Mouse (Mus musculus) lung, embryonic 15.5 days (tissue): ENCODE data around the gene Trim69. TPM values are rescaled to one million over a fixed set of nuclear protein-coding genes. Genes with fewer than 3 reads are reported as not detected.

Experiments
- ATAC-seq: fragments of 200-750 bp; cut with Nextera tagmentation; 2 replicates; pipeline ENCODE4 v1.8.0; 2017; ENCODE audit warnings: moderate number of reproducible peaks, borderline replicate concordance; ENCODE audit not compliant: low FRiP score, low TSS enrichment; ENCODE audit errors: extremely low read depth
- H3K27ac ChIP-seq: fragments of 300-500 bp; sonication (generic); 2 replicates; pipeline ENCODE4 v1.5.1; 2015; ENCODE audit warnings: moderate library complexity, mild to moderate bottlenecking, inconsistent platforms
- H3K27me3 ChIP-seq: fragments of 300-500 bp; sonication (generic); 2 replicates; pipeline ENCODE4 v1.6.1; 2015; ENCODE audit warnings: inconsistent platforms
- H3K36me3 ChIP-seq: fragments of 300-500 bp; sonication (generic); 2 replicates; pipeline ENCODE4 v1.6.1; 2015; ENCODE audit warnings: inconsistent platforms
- H3K4me1 ChIP-seq: fragments of 300-500 bp; sonication (generic); 2 replicates; pipeline ENCODE4 v1.6.1; 2015; ENCODE audit warnings: inconsistent platforms
- H3K4me2 ChIP-seq: fragments of 300-500 bp; sonication (generic); 2 replicates; pipeline ENCODE4 v1.6.1; 2015; ENCODE audit warnings: inconsistent platforms, mild to moderate bottlenecking, moderate library complexity
- H3K4me3 ChIP-seq: fragments of 300-500 bp; sonication (generic); 2 replicates; pipeline ENCODE4 v1.5.1; 2015; ENCODE audit warnings: mild to moderate bottlenecking, inconsistent platforms
- H3K9ac ChIP-seq: fragments of 300-500 bp; sonication (generic); 2 replicates; pipeline ENCODE4 v1.6.1; 2015; ENCODE audit warnings: inconsistent platforms
- H3K9me3 ChIP-seq: fragments of 300-500 bp; sonication (generic); 2 replicates; pipeline ENCODE4 v1.6.1; 2016; ENCODE audit warnings: inconsistent platforms
- WGBS: fragments of 180-500 bp; shearing (Covaris S2); methylation state at CpG from one replicate; pipeline ENCODE4 v1.1.7; 2015; 5-methylcytosine and 5-hydroxymethylcytosine counted together
- polyA plus RNA-seq: library from polyadenylated mRNA; unstranded; fragments of >200 nt; fragmentation: Nextera tagmentation; extraction: Ambion mirVana; gene quantifications from 2 replicates; pipeline ENCODE4 v1.2.1, GENCODE M21; 2015

Trim69 gene
- polyA plus RNA-seq, 1 experiment from 2014 or later, result not detected

DNA sequence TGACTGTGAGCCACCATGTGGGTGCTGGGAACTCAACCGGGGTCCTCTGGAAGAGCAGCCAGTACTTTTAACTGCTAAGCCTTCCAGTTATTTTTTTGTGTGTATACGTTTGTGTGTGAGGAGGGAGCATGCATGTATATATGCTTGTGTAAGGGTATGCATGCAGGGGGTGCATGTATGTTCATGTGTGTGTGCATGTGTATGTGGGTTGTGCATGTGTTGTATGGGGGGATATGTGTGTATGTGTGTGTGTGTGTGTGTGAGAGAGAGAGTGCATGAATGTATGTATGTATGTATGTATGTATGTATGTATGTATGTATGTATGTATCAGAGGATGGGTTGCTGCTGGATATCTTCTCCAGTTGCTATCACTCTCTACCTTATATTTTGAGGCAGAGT is 6.0 kb upstream of the Trim69 start:
- ATAC-seq, result no peak
- Histone ChIP-seq H3K4me1 (peaks cover 11% of the 10 kb centered on the region; the same call in 1 of the 2 replicates), H3K9me3 (no peaks in the 10 kb centered on the region), H3K27ac (no peak overlapping the region), H3K27me3 (no peaks in the 10 kb centered on the region), H3K4me3 (no peak overlapping the region), H3K9ac (no peak overlapping the region), H3K36me3 (peaks cover 21% of the 10 kb centered on the region; the same call in 1 of the 2 replicates), H3K4me2 (no peak overlapping the region)
- 89% methylated on average over 2 of the region's 2 CpGs for WGBS

DNA sequence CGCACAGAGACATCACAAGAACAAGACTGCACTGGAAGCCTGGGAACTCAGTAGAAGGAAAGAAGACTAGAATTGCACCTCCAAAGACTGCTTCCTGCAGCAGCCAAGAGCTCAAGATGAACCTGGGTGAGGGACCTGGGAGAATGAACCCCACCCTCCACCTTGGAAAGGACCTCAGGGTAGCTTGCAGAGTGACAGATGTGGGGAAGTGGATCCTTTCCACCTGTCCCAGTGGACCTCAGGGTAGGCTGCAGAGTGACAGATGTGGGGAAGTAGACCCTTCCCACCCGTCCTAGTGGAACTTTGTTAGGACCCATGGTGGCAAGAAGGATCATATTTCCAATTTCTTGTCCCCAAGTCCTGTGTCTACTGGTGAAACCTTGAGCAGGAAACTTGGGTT is 5.2 kb upstream of the Trim69 start:
- Histone ChIP-seq H3K36me3 (peaks cover 21% of the 10 kb centered on the region; the same call in 1 of the 2 replicates), H3K4me3 (no peak overlapping the region), H3K4me1 (peaks cover 11% of the 10 kb centered on the region; the same call in 1 of the 2 replicates), H3K9me3 (no peaks in the 10 kb centered on the region), H3K27me3 (no peaks in the 10 kb centered on the region), H3K9ac (no peak overlapping the region), H3K27ac (no peak overlapping the region), H3K4me2 (no peak overlapping the region)
- ATAC-seq, result no peak
- 73% methylated on average over 2 of the region's 2 CpGs for WGBS

DNA sequence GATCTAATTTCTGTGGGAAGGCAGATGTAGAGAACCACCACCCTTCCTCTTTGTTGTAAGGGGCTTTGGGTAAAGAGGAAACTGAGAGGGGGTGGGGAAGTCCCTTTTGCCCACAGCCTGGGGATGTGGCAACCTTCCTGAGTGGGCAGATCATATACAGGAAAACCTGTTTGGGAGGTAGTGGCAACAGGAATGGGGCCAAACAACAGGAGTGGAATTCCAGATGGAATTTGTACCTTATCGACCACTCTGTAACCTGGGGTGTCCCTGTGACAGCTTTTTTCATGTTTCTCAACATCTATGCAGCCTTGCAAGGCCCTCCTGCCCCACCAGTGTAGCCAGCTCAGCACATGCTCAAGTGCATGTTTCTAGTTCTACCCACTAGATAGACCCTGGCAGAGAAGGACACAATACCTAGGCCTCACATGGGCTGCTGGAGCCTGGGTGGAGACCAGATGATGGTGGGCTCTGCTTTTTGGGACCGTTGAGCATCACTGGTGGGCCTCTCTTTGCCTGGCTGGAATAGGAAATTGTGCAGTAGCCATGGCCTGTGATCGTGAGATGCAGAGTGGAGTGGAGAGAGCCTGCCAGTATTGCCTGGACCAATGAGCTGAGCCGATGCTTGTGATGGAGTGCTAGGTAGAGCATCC is 4.3 kb upstream of the Trim69 start:
- Histone ChIP-seq H3K27me3 (no peaks in the 10 kb centered on the region), H3K4me2 (no peak overlapping the region), H3K4me3 (no peak overlapping the region), H3K9me3 (no peaks in the 10 kb centered on the region), H3K9ac (no peak overlapping the region), H3K36me3 (peaks cover 21% of the 10 kb centered on the region; the same call in 1 of the 2 replicates), H3K4me1 (peaks cover 11% of the 10 kb centered on the region; the same call in 1 of the 2 replicates), H3K27ac (no peak overlapping the region)
- ATAC-seq, result no peak
- 83% methylated on average over 4 of the region's 4 CpGs for WGBS

DNA sequence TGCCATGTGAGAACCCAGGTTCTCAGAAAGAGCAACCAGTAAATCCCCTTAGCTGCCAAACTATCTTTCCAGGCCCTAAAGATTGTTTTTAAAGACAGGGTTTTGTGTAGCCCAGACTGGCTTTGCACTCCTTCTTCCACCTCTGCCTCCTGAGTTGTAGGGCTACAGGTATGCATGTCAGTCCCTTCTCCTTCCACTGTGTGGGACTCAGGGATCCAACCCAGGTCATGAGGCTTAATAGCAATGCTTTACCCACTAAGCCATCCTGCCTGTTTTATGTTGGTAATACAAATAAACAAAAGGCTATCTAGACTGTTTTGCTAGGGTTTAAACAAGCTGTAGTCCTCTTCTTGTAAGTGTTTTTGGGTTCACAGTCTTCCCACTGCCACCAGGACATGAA is 2.9 kb upstream of the Trim69 start:
- no peak for ATAC-seq
- no peak overlapping the region for H3K9ac ChIP-seq
- H3K27ac ChIP-seq, result no peak overlapping the region
- no peaks in the 10 kb centered on the region for H3K9me3 ChIP-seq
- H3K4me2 ChIP-seq, result no peak overlapping the region
- H3K4me3 ChIP-seq, result no peak overlapping the region
- H3K27me3 ChIP-seq, result no peaks in the 10 kb centered on the region
- peaks cover 10% of the 10 kb centered on the region; the same call in 1 of the 2 replicates for H3K36me3 ChIP-seq
- peaks cover 18% of the 10 kb centered on the region; the same call in 1 of the 2 replicates for H3K4me1 ChIP-seq

DNA sequence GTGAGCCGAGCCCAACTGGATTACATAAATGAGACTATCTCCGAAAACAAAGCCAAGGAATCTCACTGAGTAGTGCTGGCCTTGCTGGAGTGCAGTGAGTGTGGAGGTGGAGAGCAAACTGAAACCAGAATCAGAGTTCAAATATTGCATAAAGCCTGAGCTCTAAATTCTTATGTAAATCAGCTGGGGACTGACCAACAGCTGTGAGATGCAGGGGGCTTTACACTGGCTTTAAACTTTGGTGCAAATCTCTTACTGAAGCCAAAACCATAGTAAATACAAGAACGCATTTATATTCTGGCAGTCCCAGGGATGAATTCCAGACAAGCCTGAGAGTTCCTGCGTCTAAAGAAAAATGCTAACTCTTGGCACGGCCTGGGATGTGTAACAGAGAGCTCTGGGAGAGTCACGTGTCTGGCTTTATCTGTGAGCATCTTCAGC is 2.1 kb upstream of the Trim69 start:
- H3K27me3 ChIP-seq, result no peaks in the 10 kb centered on the region
- H3K36me3 ChIP-seq, result peaks cover 6% of the 10 kb centered on the region; the same call in 1 of the 2 replicates
- H3K4me1 ChIP-seq, result peaks cover 18% of the 10 kb centered on the region; the same call in 1 of the 2 replicates
- 24% methylated on average over 6 of the region's 6 CpGs for WGBS
- H3K4me3 ChIP-seq, result no peak overlapping the region
- H3K27ac ChIP-seq, result no peak overlapping the region; the same call in 1 of the 2 replicates
- no peak overlapping the region for H3K4me2 ChIP-seq
- H3K9ac ChIP-seq, result no peak overlapping the region
- H3K9me3 ChIP-seq, result no peaks in the 10 kb centered on the region
- ATAC-seq, result peak; percentile 72; the same call in 1 of the 2 replicates

DNA sequence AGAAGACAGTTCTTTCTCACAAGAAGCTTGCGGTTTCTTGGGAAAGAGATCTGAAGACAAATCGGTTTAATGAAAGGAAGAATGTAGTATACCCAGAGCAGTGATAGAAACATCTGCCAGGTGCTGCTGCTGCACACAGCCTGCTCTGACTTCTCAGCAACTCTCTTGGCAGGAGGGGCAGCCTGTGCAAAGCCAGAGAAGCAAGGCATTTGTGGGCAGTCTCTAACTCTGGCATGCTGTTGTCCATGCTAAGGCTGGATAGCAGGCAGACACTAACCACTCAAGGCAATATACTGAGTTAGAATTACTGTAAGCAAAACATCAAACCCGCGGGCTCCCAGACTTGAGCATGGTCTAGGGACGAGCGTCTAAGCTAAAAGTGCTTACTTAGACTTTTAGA is 833 bp upstream of the Trim69 start:
- Histone ChIP-seq H3K36me3 (0 out of 2 replicates have a peak, but pooled peaks cover 5% of the 10 kb centered on the region), H3K4me3 (no peak overlapping the region), H3K27me3 (no peaks in the 10 kb centered on the region), H3K27ac (no peak overlapping the region), H3K4me1 (peaks cover 18% of the 10 kb centered on the region; the same call in 1 of the 2 replicates), H3K4me2 (no peak overlapping the region), H3K9me3 (no peaks in the 10 kb centered on the region), H3K9ac (no peak overlapping the region)
- ATAC-seq, result no peak
- WGBS, result 74% methylated on average over 6 of the region's 6 CpGs

DNA sequence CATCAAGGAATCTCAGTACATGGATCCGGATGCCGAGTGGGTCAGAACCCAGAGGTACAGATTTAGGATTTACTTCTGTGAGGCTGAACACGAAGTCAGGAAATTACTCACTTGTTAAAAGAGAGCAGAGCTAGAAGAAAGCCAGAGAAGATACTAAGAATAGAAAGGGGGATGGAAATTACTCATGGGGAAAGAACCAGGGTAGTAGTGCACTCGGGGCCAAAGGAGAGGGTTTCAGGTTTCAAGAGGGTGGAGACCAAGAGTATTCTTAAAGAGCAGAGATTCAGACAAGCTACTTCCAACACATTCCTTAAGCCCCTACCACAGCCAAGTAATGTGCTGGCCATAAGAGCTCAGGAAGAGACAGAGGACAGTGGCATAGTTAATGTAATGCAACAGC is 1.0 kb downstream of the Trim69 start:
- H3K9me3 ChIP-seq, result no peaks in the 10 kb centered on the region
- no peak overlapping the region for H3K4me3 ChIP-seq
- H3K27me3 ChIP-seq, result no peaks in the 10 kb centered on the region
- H3K36me3 ChIP-seq, result no peaks in the 10 kb centered on the region
- ATAC-seq, result peak; percentile 43; the same call in 1 of the 2 replicates
- no peak overlapping the region for H3K4me2 ChIP-seq
- peaks cover 18% of the 10 kb centered on the region; the same call in 1 of the 2 replicates for H3K4me1 ChIP-seq
- H3K27ac ChIP-seq, result no peak overlapping the region
- WGBS, result 27% methylated on average over 4 of the region's 4 CpGs
- no peak overlapping the region for H3K9ac ChIP-seq

DNA sequence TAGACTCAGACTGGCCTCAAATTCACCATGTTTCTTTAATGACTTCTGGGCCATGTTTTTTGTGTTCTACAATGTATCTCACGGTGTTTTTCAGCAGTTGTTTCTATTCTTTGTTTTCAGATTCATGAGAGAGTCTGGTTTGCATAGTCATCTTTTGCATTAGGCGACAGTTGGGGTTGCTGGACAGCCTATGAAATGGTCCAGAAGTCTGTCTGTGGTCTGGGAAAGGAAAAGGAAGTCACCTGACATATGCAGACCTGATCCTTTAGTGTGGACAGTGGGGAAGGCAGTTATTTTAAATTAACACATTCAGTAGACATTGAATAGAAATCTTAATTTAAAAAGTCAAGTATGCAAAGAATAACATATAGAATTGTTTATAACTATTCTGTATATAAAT is 2.0 kb downstream of the Trim69 start:
- no peak overlapping the region for H3K9ac ChIP-seq
- no peaks in the 10 kb centered on the region for H3K36me3 ChIP-seq
- no peak overlapping the region for H3K27ac ChIP-seq
- no peaks in the 10 kb centered on the region for H3K27me3 ChIP-seq
- H3K4me1 ChIP-seq, result peaks cover 18% of the 10 kb centered on the region; the same call in 1 of the 2 replicates
- no peaks in the 10 kb centered on the region for H3K9me3 ChIP-seq
- WGBS, result 75% methylated on average over 2 of the region's 2 CpGs
- H3K4me2 ChIP-seq, result no peak overlapping the region
- no peak overlapping the region for H3K4me3 ChIP-seq
- no peak for ATAC-seq

DNA sequence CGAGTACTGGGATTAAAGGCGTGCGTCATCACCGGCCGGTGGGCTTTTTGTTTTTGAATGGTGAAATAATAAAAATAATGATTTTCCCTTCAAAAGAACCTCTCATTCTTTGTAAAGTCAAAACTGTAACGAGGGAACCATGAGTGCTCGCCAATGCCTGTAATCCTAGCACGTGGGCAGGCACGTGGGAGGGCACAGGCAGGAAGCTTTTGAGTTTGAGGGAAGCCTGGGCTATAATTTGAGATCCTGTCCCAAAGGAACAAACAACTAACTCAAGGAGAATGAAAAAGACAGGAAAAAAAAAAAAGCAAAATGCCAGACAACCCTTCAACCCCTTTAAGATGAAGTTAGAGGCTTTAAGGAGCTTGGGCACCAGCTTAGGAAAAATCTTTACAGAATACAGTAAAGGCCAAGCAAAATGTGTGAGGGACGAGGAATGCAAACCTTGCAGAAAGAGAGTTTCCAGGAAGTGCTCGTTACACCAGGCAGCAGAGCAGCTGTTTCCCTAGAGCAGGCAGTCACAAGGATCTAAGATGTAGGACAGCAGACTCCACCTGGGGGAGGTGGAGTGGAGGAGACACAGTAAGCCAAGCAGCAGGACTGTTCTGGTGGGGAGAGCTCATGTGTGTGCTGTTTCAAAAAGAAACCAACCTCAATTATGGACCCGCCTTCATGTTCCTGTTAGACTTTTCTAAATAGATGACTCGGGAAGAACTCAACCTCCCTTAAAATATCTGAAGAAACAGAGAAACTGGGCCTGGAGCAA is 3.1 kb downstream of the Trim69 start:
- H3K27ac ChIP-seq, result no peak overlapping the region
- H3K4me2 ChIP-seq, result no peak overlapping the region
- H3K9me3 ChIP-seq, result no peaks in the 10 kb centered on the region
- 71% methylated on average over 13 of the region's 13 CpGs for WGBS
- H3K4me1 ChIP-seq, result peaks cover 12% of the 10 kb centered on the region; the same call in 1 of the 2 replicates
- H3K27me3 ChIP-seq, result no peaks in the 10 kb centered on the region
- H3K9ac ChIP-seq, result no peak overlapping the region
- no peak overlapping the region for H3K4me3 ChIP-seq
- no peaks in the 10 kb centered on the region for H3K36me3 ChIP-seq
- ATAC-seq, result no peak

DNA sequence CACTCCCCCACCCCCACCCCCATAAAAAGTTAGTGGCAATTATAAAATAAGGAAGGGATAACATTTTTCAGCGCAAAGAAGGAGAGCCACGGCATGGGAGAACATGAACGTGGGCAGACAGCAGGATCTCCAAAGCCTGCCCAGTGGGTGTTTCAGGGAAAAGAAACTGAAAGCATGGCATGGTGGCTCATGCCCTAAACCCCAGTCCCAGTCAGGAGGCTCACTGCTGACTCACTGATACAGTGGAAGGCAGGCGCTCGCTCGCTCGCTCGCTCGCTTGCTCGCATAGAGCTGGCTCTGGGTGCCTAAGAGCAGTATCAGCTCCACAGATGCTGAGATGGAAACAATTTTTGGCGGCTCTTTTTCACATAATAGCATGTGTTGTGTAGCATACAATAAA is 3.8 kb downstream of the Trim69 start:
- Histone ChIP-seq H3K4me1 (0 out of 2 replicates have a peak, but pooled peaks cover 6% of the 10 kb centered on the region), H3K9ac (no peak overlapping the region), H3K4me2 (no peak overlapping the region), H3K36me3 (no peaks in the 10 kb centered on the region), H3K4me3 (no peak overlapping the region), H3K9me3 (no peaks in the 10 kb centered on the region), H3K27ac (no peak overlapping the region), H3K27me3 (no peaks in the 10 kb centered on the region)
- ATAC-seq, result no peak
- WGBS, result 86% methylated on average over 11 of the region's 11 CpGs

DNA sequence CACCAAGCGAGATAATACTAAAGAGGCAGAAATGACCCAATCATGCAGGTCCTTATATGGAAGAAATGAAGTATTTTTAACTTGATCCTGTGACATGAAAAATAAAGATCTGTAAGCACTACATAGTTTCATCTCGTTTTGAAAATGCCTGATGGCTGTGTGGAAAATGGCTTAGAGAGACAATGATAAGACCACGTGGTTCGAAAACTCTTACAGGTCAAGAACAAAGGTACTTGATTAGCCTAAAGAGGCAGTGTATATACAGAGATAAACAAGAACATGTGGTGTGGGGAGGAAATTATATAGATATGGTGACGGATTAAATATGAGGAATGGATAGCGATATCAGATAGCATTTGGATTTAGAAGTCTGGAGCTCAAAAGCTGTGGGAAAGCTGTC is 10.8 kb downstream of the Trim69 start:
- H3K27ac ChIP-seq, result no peak overlapping the region
- H3K9me3 ChIP-seq, result no peaks in the 10 kb centered on the region
- H3K9ac ChIP-seq, result no peak overlapping the region
- no peak overlapping the region for H3K4me3 ChIP-seq
- WGBS, result 68% methylated on average over 6 of the region's 6 CpGs
- no peaks in the 10 kb centered on the region for H3K36me3 ChIP-seq
- no peak overlapping the region for H3K4me2 ChIP-seq
- ATAC-seq, result no peak
- no peaks in the 10 kb centered on the region for H3K4me1 ChIP-seq
- no peaks in the 10 kb centered on the region for H3K27me3 ChIP-seq

DNA sequence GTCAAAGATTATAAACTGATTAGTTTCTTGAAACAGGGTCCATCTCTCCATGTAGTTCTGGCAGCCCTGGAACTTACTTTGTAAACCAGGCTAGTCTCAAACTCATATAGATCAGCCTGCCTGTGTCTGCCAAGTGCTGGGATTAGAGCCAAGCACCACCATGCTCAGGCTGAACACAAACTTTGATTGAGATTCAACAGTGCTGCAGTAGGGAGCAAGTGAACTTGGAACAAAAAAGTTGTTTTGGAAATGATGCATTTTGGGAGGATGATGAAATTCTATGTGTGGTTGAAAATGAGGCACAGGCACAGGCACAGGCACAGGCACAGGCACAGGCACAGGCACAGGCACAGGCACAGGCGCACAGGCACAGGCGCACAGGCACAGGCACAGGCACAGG is 11.7 kb downstream of the Trim69 start:
- H3K27me3 ChIP-seq, result no peaks in the 10 kb centered on the region
- H3K4me2 ChIP-seq, result no peak overlapping the region
- no peak overlapping the region for H3K4me3 ChIP-seq
- no peaks in the 10 kb centered on the region for H3K9me3 ChIP-seq
- no peaks in the 10 kb centered on the region for H3K36me3 ChIP-seq
- 85% methylated on average over 2 of the region's 2 CpGs for WGBS
- no peak overlapping the region for H3K9ac ChIP-seq
- H3K27ac ChIP-seq, result no peak overlapping the region
- no peaks in the 10 kb centered on the region for H3K4me1 ChIP-seq
- ATAC-seq, result no peak
